Mouse (Mus musculus): ENCODE results near the gene Cpa2. TPM values are rescaled to one million over a fixed set of nuclear protein-coding genes. Genes with fewer than 3 reads are reported as not detected.

The Cpa2 gene
- polyA plus RNA-seq, 1 experiment, result 1.2 TPM

Other genes starting within 250 kb of the Cpa2 start
- gene Ube2h, start 237.0 kb upstream of the Cpa2 start, polyA plus RNA-seq (2012; rRNA removed), result 21.7 and 23.5 TPM in 2 replicates
- gene Zc3hc1, start 150.6 kb upstream of the Cpa2 start, polyA plus RNA-seq (2012; rRNA removed), result 11.0 and 14.0 TPM in 2 replicates
- 10.7 and 15.0 TPM in 2 replicates for gene Klhdc10, start 139.7 kb upstream of the Cpa2 start, polyA plus RNA-seq (2012; rRNA removed)
- gene Tmem209, start 31.8 kb upstream of the Cpa2 start, polyA plus RNA-seq (2012; rRNA removed), result 25.0 and 28.6 TPM in 2 replicates
- not detected in 2 replicates for gene Ssmem1, start 31.7 kb upstream of the Cpa2 start, polyA plus RNA-seq (2012; rRNA removed)
- gene Cpa4, start 26.8 kb downstream of the Cpa2 start, polyA plus RNA-seq (2012; rRNA removed), result not detected in 2 replicates
- gene Cpa5, start 69.4 kb downstream of the Cpa2 start, polyA plus RNA-seq (2012; rRNA removed), result not detected in 2 replicates
- gene Cpa1, start 97.6 kb downstream of the Cpa2 start, polyA plus RNA-seq (2012; rRNA removed), result 0.42 and 0.92 TPM in 2 replicates
- 2.9 and 3.4 TPM in 2 replicates for gene Cep41, start 152.2 kb downstream of the Cpa2 start, polyA plus RNA-seq (2012; rRNA removed)
- 10.4 and 21.2 TPM in 2 replicates for gene Mest, start 182.0 kb downstream of the Cpa2 start, polyA plus RNA-seq (2012; rRNA removed)

Measured in large intestine, adult 2 months (tissue).